Mouse (Mus musculus) urinary bladder, postnatal 4 days (tissue): ENCODE measurements around the gene Ush2a.
A peak's percentile ranks its signal among the peaks of the same experiment; 100 is the strongest.

Source experiments
- DNase-seq, 2 experiments: peaks; one replicate each; pipeline ENCODE4 v3.0.0; 2021 to 2022; ENCODE audit warnings: low spot score in 2 of 2

Ush2a gene

GRCm38 (mm10) chr1:189007239-189007979, 745.6 kb downstream of the Ush2a start, which contains the start of gene Kctd3:
Kctd3 (minus strand) TSS chr1:189007841.
- peak; percentile 94 to 99 for DNase-seq

- DNase-seq, result no peak
Measured at GRCm38 (mm10) chr1:189007980-189008324, 746.1 kb downstream of the Ush2a start.

GRCm38 (mm10) chr1:189010671-189011070, 748.8 kb downstream of the Ush2a start:
- no peak for DNase-seq

- DNase-seq, result no peak
Measured at GRCm38 (mm10) chr1:189012846-189013586, 751.2 kb downstream of the Ush2a start.

GRCm38 (mm10) chr1:189013587-189013921, 751.7 kb downstream of the Ush2a start:
- DNase-seq, result no peak
